Mouse (Mus musculus): ENCODE data around the gene Rnf115.

Rnf115 gene

DNA sequence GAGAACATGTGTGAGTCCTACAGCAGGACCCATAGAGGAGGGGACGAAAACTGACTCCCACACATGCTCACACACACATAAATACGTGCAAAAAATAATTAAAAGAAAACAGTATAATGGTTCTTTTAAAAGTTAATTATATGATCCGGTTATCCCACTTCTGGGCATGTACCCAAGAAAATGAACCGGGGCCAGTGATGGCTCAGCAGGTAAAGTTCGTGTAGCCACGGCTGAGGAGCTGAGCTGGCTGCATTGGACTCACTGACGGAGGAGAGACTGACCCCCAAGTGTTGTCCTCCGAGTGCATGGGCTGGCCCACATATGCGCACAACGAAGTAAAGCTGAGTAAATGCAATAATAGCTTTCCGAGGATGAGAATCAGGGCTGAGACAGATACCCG lies 97.2 kb downstream of the Rnf115 start:
- POLR2A ChIA-PET, result interaction anchor here in 2 of 4 experiments (0.7 to 3.6 kb wide), 7 partner anchors 9 to 195 kb away, joined by 3 to 21 read pairs (median 3); partner anchors contain the start of gene Rbm8a (in 1 of the 2)
- CTCF ChIA-PET, result interaction anchor here in 3 of 4 experiments (0.7 to 1.5 kb wide), 5 partner anchors 11 to 121 kb away, joined by 3 to 6 read pairs (median 4); no protein-coding TSS in a partner anchor

DNA sequence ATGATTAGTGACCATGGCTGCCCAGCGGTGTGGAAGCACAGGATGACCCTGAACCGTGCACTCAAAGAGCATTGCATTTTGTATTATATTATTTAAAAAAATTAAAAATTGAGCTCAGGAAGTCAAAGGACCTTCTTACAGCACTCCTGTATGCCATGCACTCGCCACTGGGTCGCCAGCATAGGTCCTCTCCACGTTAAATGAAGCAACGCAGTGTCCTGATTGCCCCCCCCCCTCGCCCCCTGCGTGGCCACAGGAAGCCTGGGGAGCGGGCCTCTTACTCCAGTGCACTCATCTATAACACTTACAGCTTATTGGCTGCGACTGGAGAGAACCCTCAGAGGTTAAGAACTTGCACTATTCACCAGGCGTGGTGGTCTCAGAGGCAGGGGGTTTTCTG lies 97.8 kb downstream of the Rnf115 start:
- ChIA-PET CTCF (interaction anchor here in 3 of 4 experiments (0.7 to 1.5 kb wide), 5 partner anchors 12 to 122 kb away, joined by 3 to 6 read pairs (median 4); no protein-coding TSS in a partner anchor), POLR2A (interaction anchor here in 2 of 4 experiments (0.7 to 3.6 kb wide), 8 partner anchors 9 to 334 kb away, joined by 3 to 21 read pairs (median 3); partner anchors contain the start of gene Rbm8a (in 1 of the 2))

- CTCF ChIA-PET, result interaction anchor here in 1 of 4 experiments (1.5 kb wide), 1 partner anchor 16 kb away, joined by 3 read pairs; no protein-coding TSS in a partner anchor
- POLR2A ChIA-PET, result interaction anchor here (0.6 to 2.0 kb wide), 11 partner anchors 9 to 562 kb away, joined by 3 to 15 read pairs (median 4); no protein-coding TSS in a partner anchor
Observed at GRCm38 (mm10) chr3:96828308-96828864, 100.9 kb downstream of the Rnf115 start.

DNA sequence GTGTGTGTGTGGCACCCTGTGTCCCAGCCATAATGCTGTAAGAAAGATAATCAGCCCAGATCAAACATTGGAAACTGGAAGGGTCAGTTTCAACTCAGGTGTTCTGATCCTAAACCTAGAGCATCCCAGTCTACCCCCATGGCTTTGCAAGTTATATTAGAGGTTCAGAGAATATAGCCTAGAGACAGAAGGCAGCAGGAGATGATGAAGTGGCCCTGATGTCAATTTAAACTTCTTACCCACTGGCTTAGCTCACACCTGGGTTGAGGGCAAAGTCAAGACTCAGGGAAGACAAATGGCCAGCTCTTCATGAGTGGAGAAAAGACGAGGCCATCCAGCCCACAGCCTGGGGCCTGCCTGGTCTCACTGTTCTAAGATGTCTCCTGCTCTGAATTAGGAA lies 101.5 kb downstream of the Rnf115 start, which contains the start of the genes Pdzk1 and Cd160:
TSS of gene Pdzk1 (plus strand) at position 301 of the 400 bp plus-strand sequence.
TSS of gene Cd160 (minus strand) at position 368 of the 400 bp plus-strand sequence.
- ChIA-PET POLR2A (interaction anchor here (0.6 to 2.0 kb wide), 11 partner anchors 8 to 561 kb away, joined by 3 to 15 read pairs (median 3); no protein-coding TSS in a partner anchor), CTCF (interaction anchor here in 2 of 4 experiments (1.3 to 1.8 kb wide), 3 partner anchors 16 to 121 kb away, joined by 3 to 6 read pairs (median 3); partner anchors contain the start of gene Nudt17 (in 1 of the 2))

DNA sequence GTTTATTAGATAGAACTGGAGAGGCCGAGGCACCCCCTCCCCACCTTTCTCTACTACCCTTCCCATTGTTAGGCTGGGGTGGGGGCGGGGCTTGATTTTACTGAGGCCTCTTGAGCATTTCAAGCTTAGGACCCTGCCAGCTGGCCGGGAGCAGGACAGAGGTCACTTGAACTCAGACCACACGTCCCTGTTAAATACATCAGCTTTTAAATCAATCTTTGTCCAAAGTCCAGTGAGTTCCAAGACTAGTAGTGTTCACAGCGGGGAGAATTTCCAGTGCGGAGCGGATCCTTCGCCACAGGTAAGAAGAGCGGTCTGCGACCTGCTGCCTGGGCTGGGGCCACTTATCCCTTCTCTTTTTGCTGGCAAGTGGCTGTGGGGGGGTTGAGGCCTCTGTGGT lies 102.4 kb downstream of the Rnf115 start:
- ChIA-PET POLR2A (interaction anchor here in 2 of 4 experiments (1.8 to 2.9 kb wide), 3 partner anchors 14 to 22 kb away, joined by 4 to 15 read pairs (median 10); no protein-coding TSS in a partner anchor), CTCF (interaction anchor here in 1 of 4 experiments (1.3 to 1.8 kb wide), 2 partner anchors 17 to 122 kb away, joined by 3 to 6 read pairs; partner anchors contain the start of gene Nudt17)

DNA sequence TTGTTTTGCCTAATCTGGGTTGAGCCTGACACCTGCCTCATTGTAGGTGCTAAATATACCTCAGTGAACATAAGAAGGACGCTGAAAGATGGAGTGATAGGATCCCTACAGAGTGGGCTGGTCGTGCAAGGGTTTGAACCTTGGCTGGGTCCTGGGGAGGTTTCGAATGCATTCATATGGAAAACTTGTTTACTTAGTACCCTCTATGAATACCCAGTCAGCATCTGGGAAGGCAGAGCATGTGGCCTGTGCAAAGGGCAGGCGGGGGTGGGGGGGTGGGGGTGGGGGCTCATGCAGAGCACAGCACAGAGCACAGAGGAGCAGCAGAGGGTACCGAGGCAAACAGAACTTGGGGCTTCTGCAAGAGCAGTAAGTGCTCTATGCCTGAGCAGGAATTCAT lies 105.5 kb downstream of the Rnf115 start:
- ChIA-PET CTCF (no interaction called here), POLR2A (interaction anchor here in 2 of 4 experiments (0.6 to 0.7 kb wide), 2 partner anchors 23 to 570 kb away, joined by 3 read pairs; no protein-coding TSS in a partner anchor)

DNA sequence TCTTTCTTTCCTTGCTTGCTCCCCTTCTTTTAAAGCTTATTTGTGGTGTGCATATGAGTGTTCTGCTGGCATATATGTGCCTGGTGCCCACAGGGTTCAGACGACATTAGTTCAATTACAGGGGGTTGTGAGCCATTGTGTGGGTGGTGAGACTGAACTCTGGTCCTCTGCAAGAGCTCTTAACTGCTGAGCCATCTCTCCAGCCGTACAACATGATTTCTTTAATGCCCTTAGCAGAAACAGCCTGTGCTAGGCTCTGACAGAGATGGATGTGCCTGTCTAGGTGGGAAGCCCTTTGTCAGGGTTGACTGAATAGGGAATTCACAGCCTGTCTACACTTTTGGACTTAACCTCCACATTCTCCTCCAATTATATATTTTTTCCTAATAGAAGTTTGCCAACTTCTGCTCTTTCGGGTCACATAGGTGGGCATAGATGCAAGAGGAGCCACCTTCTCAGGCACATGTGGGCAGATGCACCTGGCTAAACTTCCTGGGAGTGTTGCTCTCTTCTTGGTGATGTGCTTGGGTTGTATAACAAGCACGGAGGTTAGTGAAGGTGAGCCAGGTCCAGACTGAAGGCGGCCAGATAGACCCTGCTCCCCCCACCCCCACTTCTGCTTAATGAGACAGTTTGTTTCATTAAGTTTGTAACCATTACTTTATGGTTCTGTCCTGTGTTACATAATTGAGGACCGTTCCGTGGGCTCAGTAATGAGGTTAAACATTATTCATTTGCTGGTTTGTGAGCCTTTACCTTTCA lies 107.3 kb downstream of the Rnf115 start:
- ChIA-PET POLR2A (interaction anchor here in 1 of 4 experiments (1.1 to 1.3 kb wide), 2 partner anchors 9 to 26 kb away, joined by 3 read pairs; no protein-coding TSS in a partner anchor), CTCF (no interaction called here)

DNA sequence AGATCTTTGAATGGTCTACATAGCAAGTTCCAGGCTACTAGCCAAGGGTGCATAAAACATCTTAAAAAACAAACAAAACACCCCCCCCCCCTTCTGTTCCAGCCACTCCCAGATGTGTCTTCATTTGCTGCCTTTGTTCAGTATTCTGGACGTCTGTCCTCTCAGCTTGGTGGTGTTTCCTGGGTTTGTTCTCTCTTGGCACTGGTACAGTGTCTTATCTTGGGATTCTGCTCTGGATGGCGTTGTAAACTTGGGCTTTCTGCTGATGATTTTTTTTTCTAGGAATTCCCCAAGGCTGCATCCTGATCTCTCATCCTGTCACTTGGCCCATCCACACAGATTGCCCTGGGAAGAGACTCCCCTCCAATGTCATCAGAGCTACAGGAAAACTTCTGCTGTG lies 109.0 kb downstream of the Rnf115 start:
- ChIA-PET CTCF (interaction anchor here in 1 of 4 experiments (0.6 kb wide), 1 partner anchor 61 kb away, joined by 11 read pairs; no protein-coding TSS in a partner anchor), POLR2A (interaction anchor here in 1 of 4 experiments (0.9 to 1.3 kb wide), 2 partner anchors 12 to 28 kb away, joined by 3 read pairs; no protein-coding TSS in a partner anchor)

GRCm38 (mm10) chr3:96838996-96839645 lies 111.7 kb downstream of the Rnf115 start:
- CTCF ChIA-PET, result interaction anchor here in 2 of 4 experiments (0.7 to 0.8 kb wide), 2 partner anchors 26 to 57 kb away, joined by 3 to 4 read pairs; no protein-coding TSS in a partner anchor
- POLR2A ChIA-PET, result interaction anchor here in 1 of 4 experiments (0.9 to 1.7 kb wide), 2 partner anchors 12 to 14 kb away, joined by 3 to 4 read pairs; no protein-coding TSS in a partner anchor

Data from embryonic stem cell, embryonic (primary cell).